Mouse (Mus musculus): Measurements from ENCODE around the gene Glmn. TPM values are rescaled to one million over a fixed set of nuclear protein-coding genes. Genes with fewer than 3 reads are reported as not detected.
A peak's percentile ranks its signal among the peaks of the same experiment; 100 is the strongest.

Glmn gene
- 31.5 and 39.5 TPM in 2 replicates for polyA plus RNA-seq (2014; fragmentation: Nextera tagmentation; extraction: Ambion mirVana)

GRCm38 (mm10) chr5:107597301-107598077 lies at the start of gene Glmn, which contains the start of gene Rpap2:
Gene Glmn (minus strand): TSS chr5:107597888.
Gene Rpap2 (plus strand): TSS chr5:107597373.
- Histone ChIP-seq H3K4me1 (ENCODE audit: control insufficient read depth, insufficient read depth, low read length) (no peaks in the 10 kb centered on the region), H3K4me2 (peak within 1 kb of the TSS; percentile 60), H3K4me3 (ENCODE audit: low read depth, low read length) (peak within 1 kb of the TSS; percentile 68), H3K9me3 (ENCODE audit: control insufficient read depth, low read length) (no peaks in the 10 kb centered on the region), H3K36me3 (ENCODE audit: control insufficient read depth, insufficient read depth, low read length) (no peaks in the 10 kb centered on the region), H3K27me3 (ENCODE audit: control insufficient read depth, insufficient read depth, low read length) (no peaks in the 10 kb centered on the region), H3K27ac (ENCODE audit: low read depth, low read length) (peak within 1 kb of the TSS; percentile 64), H3K9ac (ENCODE audit: low read length) (peak within 1 kb of the TSS; percentile 75)
- 1% methylated on average over 59 of the region's 64 CpGs for WGBS
- DNase-seq (ENCODE audit: low spot score, missing footprints), result peak; percentile 98
- peak; percentile 97 for ATAC-seq (ENCODE audit: low FRiP score)

DNA sequence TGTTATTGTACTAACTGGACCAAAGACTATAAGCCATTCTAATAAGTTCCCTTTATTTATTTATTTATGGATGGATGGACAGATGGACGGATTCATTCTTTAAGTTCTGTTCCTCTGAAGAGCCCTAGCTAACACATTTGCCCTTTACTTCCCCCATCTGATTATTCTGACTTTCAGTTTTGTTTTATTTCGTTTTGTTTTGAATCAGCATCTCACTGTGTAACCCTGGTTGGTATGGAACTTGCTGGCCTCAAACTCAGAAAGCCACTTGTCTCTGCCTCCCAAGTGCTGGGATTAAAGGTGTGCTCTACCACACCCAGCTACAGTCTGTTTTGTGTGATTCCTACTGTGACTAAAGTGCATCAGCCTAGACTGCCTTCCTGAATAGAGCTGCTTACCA lies 48.2 kb upstream of the Glmn start:
- no peak overlapping the region for H3K27ac ChIP-seq (ENCODE audit: low read depth, low read length)
- H3K4me3 ChIP-seq (ENCODE audit: low read depth, low read length), result no peak overlapping the region
- H3K9ac ChIP-seq (ENCODE audit: low read length), result no peak overlapping the region
- no peak for DNase-seq (ENCODE audit: low spot score, missing footprints)
- H3K27me3 ChIP-seq (ENCODE audit: control insufficient read depth, insufficient read depth, low read length), result no peaks in the 10 kb centered on the region
- H3K9me3 ChIP-seq (ENCODE audit: control insufficient read depth, low read length), result no peaks in the 10 kb centered on the region
- no peak overlapping the region for H3K4me2 ChIP-seq
- H3K4me1 ChIP-seq (ENCODE audit: control insufficient read depth, insufficient read depth, low read length), result no peaks in the 10 kb centered on the region
- WGBS, result 78% methylated on average over 2 of the region's 2 CpGs
- no peak for ATAC-seq (ENCODE audit: low FRiP score)
- H3K36me3 ChIP-seq (ENCODE audit: control insufficient read depth, insufficient read depth, low read length), result no peaks in the 10 kb centered on the region

DNA sequence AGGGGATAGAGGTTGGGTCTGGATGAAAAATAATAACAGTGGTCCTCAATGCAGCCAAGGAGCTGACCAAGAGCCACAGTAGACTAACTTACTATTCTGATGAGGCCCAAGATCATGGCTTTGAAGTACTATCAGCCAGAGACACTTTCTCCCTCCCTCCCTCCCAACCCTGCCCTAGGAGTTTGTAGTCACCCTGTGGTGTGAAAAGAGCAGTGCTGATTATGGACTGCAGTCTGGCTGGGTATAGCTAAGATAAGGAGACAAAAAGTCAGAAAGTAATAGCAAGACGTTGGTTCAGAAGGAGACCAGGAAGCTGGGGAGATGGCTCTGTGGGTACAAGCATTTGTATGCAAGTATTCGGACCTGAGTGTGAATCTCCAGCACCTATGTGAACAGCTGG lies 46.9 kb upstream of the Glmn start:
- WGBS, result 89% methylated on average over 2 of the region's 2 CpGs
- Histone ChIP-seq H3K27me3 (ENCODE audit: control insufficient read depth, insufficient read depth, low read length) (no peaks in the 10 kb centered on the region), H3K9ac (ENCODE audit: low read length) (no peak overlapping the region), H3K27ac (ENCODE audit: low read depth, low read length) (no peak overlapping the region), H3K4me3 (ENCODE audit: low read depth, low read length) (no peak overlapping the region), H3K9me3 (ENCODE audit: control insufficient read depth, low read length) (no peaks in the 10 kb centered on the region), H3K4me1 (ENCODE audit: control insufficient read depth, insufficient read depth, low read length) (no peaks in the 10 kb centered on the region), H3K36me3 (ENCODE audit: control insufficient read depth, insufficient read depth, low read length) (no peaks in the 10 kb centered on the region), H3K4me2 (no peak overlapping the region)
- DNase-seq (ENCODE audit: low spot score, missing footprints) (no peak), ATAC-seq (ENCODE audit: low FRiP score) (no peak)

DNA sequence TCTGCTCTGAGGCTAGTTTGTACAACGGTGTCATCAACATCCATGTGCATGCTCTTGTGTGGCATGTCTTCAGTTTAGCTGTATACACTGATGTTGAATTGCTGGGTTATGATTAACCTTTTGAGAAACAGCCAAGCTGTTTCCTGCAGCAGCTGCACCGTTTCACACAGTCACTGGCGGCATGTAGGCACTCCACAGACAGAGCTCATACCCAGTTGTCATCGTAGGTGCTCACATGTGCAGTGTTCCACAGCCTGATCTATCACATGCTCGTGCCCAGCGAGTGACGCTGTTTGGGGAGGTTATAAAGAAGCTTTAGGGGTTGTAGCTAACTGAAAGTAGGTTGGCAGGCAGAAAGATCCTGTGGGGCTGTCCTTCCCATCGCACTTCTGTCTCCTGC lies 40.7 kb upstream of the Glmn start:
- ATAC-seq (ENCODE audit: low FRiP score), result no peak
- no peak overlapping the region for H3K9ac ChIP-seq (ENCODE audit: low read length)

GRCm38 (mm10) chr5:107637106-107637505 lies 39.4 kb upstream of the Glmn start:
- ATAC-seq (ENCODE audit: low FRiP score) (no peak), DNase-seq (ENCODE audit: low spot score, missing footprints) (peak; percentile 75)
- no peaks in the 10 kb centered on the region for H3K4me1 ChIP-seq (ENCODE audit: control insufficient read depth, insufficient read depth, low read length)
- H3K4me3 ChIP-seq (ENCODE audit: low read depth, low read length), result no peak overlapping the region
- H3K36me3 ChIP-seq (ENCODE audit: control insufficient read depth, insufficient read depth, low read length), result no peaks in the 10 kb centered on the region
- H3K27me3 ChIP-seq (ENCODE audit: control insufficient read depth, insufficient read depth, low read length), result no peaks in the 10 kb centered on the region
- no peak overlapping the region for H3K27ac ChIP-seq (ENCODE audit: low read depth, low read length)
- no peak overlapping the region for H3K9ac ChIP-seq (ENCODE audit: low read length)
- 74% methylated on average over 1 of the region's 1 CpGs for WGBS
- H3K4me2 ChIP-seq, result no peak overlapping the region
- H3K9me3 ChIP-seq (ENCODE audit: control insufficient read depth, low read length), result no peaks in the 10 kb centered on the region

More for the DNA sequence above, 40.7 kb upstream of the Glmn start:
- WGBS, result 96% methylated on average over 8 of the region's 8 CpGs
- DNase-seq (ENCODE audit: low spot score, missing footprints), result peak; percentile 4
- Histone ChIP-seq H3K4me3 (ENCODE audit: low read depth, low read length) (no peak overlapping the region), H3K4me2 (no peak overlapping the region), H3K36me3 (ENCODE audit: control insufficient read depth, insufficient read depth, low read length) (no peaks in the 10 kb centered on the region), H3K27me3 (ENCODE audit: control insufficient read depth, insufficient read depth, low read length) (no peaks in the 10 kb centered on the region), H3K4me1 (ENCODE audit: control insufficient read depth, insufficient read depth, low read length) (no peaks in the 10 kb centered on the region), H3K9me3 (ENCODE audit: control insufficient read depth, low read length) (no peaks in the 10 kb centered on the region), H3K27ac (ENCODE audit: low read depth, low read length) (no peak overlapping the region)

DNA sequence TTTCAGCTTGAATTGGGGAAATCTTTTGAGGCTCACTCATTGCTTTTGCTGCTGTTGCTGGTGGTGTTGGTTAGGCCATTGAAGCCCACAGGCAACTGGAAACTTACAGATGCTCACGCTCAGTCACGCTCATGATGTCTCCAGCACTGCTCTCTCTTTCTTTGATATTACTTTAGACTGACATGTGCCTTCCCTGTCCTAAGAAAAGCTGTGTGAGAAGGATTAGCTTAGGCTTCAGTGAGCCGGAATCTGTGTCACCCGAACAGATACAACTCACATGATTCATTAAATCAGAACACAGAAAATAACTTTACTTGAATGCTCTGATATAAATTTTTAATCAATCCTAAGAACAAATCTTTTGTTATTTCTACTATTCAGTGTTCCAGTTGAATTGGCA lies 36.0 kb upstream of the Glmn start:
- WGBS, result 87% methylated on average over 4 of the region's 4 CpGs

DNA sequence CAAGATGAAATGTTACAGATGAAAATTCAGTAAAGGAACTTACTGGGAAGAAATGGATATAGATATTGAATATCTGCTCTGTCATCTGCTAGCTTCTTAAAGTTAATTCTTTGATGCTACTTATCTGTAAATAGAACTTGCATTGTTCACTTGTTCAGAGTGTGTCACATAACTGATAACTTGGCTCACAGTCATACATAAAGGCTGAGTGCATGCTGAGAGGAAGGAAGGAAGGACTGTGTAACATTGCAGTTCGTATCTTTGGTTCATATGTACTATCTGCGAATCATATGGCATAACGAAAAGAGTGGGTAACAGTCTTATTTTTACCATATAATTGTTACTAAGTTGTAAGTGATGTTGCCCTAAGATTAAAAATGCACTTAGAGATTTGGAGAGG lies 23.6 kb upstream of the Glmn start:
- ATAC-seq (ENCODE audit: low FRiP score), result no peak
- no peak for DNase-seq (ENCODE audit: low spot score, missing footprints)
- Histone ChIP-seq H3K27ac (ENCODE audit: low read depth, low read length) (no peak overlapping the region), H3K9me3 (ENCODE audit: control insufficient read depth, low read length) (no peaks in the 10 kb centered on the region), H3K4me2 (no peak overlapping the region), H3K27me3 (ENCODE audit: control insufficient read depth, insufficient read depth, low read length) (no peaks in the 10 kb centered on the region), H3K36me3 (ENCODE audit: control insufficient read depth, insufficient read depth, low read length) (no peaks in the 10 kb centered on the region), H3K9ac (ENCODE audit: low read length) (no peak overlapping the region), H3K4me1 (ENCODE audit: control insufficient read depth, insufficient read depth, low read length) (no peaks in the 10 kb centered on the region), H3K4me3 (ENCODE audit: low read depth, low read length) (no peak overlapping the region)
- 95% methylated on average over 3 of the region's 3 CpGs for WGBS

More for the DNA sequence above, 36.0 kb upstream of the Glmn start:
- DNase-seq (ENCODE audit: low spot score, missing footprints) (peak; percentile 47), ATAC-seq (ENCODE audit: low FRiP score) (no peak)
- no peaks in the 10 kb centered on the region for H3K36me3 ChIP-seq (ENCODE audit: control insufficient read depth, insufficient read depth, low read length)
- H3K9me3 ChIP-seq (ENCODE audit: control insufficient read depth, low read length), result no peaks in the 10 kb centered on the region
- H3K4me3 ChIP-seq (ENCODE audit: low read depth, low read length), result no peak overlapping the region
- no peaks in the 10 kb centered on the region for H3K27me3 ChIP-seq (ENCODE audit: control insufficient read depth, insufficient read depth, low read length)
- H3K4me2 ChIP-seq, result no peak overlapping the region
- H3K27ac ChIP-seq (ENCODE audit: low read depth, low read length), result no peak overlapping the region
- no peaks in the 10 kb centered on the region for H3K4me1 ChIP-seq (ENCODE audit: control insufficient read depth, insufficient read depth, low read length)
- no peak overlapping the region for H3K9ac ChIP-seq (ENCODE audit: low read length)

DNA sequence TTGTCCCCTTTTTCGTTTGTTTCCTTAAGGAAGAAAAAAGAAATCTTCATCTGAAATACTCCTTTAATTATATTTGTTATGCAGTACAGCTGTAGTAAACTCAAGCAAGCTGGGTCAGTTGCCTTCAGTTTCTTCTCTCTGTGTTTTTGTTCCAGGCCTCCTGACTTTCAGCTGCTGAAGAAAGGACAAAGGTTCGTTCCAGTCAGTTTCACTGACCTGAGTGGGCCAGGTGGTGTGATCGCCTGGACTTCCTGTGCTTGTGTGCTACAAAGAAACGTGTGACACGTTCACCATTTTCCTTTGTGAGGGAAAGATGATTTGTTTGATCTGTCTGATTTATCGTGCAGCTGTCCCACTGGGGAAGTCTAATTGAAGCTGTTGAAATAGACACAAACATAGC lies 20.3 kb upstream of the Glmn start:
- no peak overlapping the region for H3K9ac ChIP-seq (ENCODE audit: low read length)
- DNase-seq (ENCODE audit: low spot score, missing footprints) (no peak), ATAC-seq (ENCODE audit: low FRiP score) (no peak)
- H3K9me3 ChIP-seq (ENCODE audit: control insufficient read depth, low read length), result no peaks in the 10 kb centered on the region
- H3K36me3 ChIP-seq (ENCODE audit: control insufficient read depth, insufficient read depth, low read length), result no peaks in the 10 kb centered on the region
- H3K4me2 ChIP-seq, result no peak overlapping the region
- WGBS, result 93% methylated on average over 6 of the region's 6 CpGs
- no peaks in the 10 kb centered on the region for H3K4me1 ChIP-seq (ENCODE audit: control insufficient read depth, insufficient read depth, low read length)
- H3K4me3 ChIP-seq (ENCODE audit: low read depth, low read length), result no peak overlapping the region
- H3K27me3 ChIP-seq (ENCODE audit: control insufficient read depth, insufficient read depth, low read length), result no peaks in the 10 kb centered on the region
- no peak overlapping the region for H3K27ac ChIP-seq (ENCODE audit: low read depth, low read length)

- no peak overlapping the region for H3K9ac ChIP-seq (ENCODE audit: low read length)
- no peaks in the 10 kb centered on the region for H3K27me3 ChIP-seq (ENCODE audit: control insufficient read depth, insufficient read depth, low read length)
- no peaks in the 10 kb centered on the region for H3K4me1 ChIP-seq (ENCODE audit: control insufficient read depth, insufficient read depth, low read length)
- H3K4me3 ChIP-seq (ENCODE audit: low read depth, low read length), result no peak overlapping the region
- peak; percentile 44; the same call in 1 of the 2 replicates for ATAC-seq (ENCODE audit: low FRiP score)
- no peak overlapping the region for H3K27ac ChIP-seq (ENCODE audit: low read depth, low read length)
- no peaks in the 10 kb centered on the region for H3K9me3 ChIP-seq (ENCODE audit: control insufficient read depth, low read length)
- no peaks in the 10 kb centered on the region for H3K36me3 ChIP-seq (ENCODE audit: control insufficient read depth, insufficient read depth, low read length)
- DNase-seq (ENCODE audit: low spot score, missing footprints), result peak; percentile 93
- WGBS, result 6% methylated on average over 2 of the region's 2 CpGs
- H3K4me2 ChIP-seq, result no peak overlapping the region
These were observed 13.5 kb upstream of the Glmn start for GRCm38 (mm10) chr5:107611224-107611623.
